In genomic region chr17:51741126-51741525, GRCm38 (mm10) we compare ENCODE assay signal across 17 mouse cellular contexts.
"Had no signal": no experiment of that assay in that cellular context is flagged by ENCODE, and none has a peak within 500 bp of the region (broad histone marks: within the 10 kb centered on the region; RNA-seq: fewer than 3 reads in every experiment).

No protein-coding gene starts in this region.

- H3K4me1 ChIP-seq: lung, embryonic 15.5 days; megakaryocyte, embryonic 14.5 days; neural tube, embryonic 12.5 days; stomach, embryonic 15.5 days had no signal

- H3K4me2 ChIP-seq: lung, embryonic 15.5 days; midbrain, embryonic 11.5 days; midbrain, embryonic 13.5 days; midbrain, embryonic 15.5 days; neural tube, embryonic 12.5 days; stomach, embryonic 15.5 days had no signal

- DNase-seq: lung, adult 2 months; lung, postnatal 14 days; lung, postnatal 36 days; right cerebral cortex, postnatal 14 days; thymus, adult 2 months; thymus, postnatal 25 days; thymus, postnatal 4 days had no signal

- H3K9ac ChIP-seq: lung, embryonic 15.5 days; midbrain, embryonic 13.5 days; midbrain, embryonic 15.5 days; neural tube, embryonic 12.5 days; stomach, embryonic 15.5 days had no signal

- H3K36me3 ChIP-seq: lung, embryonic 15.5 days; midbrain, embryonic 15.5 days; stomach, embryonic 15.5 days had no signal

- ATAC-seq: lung, postnatal 0 days; midbrain, embryonic 13.5 days had no signal

- H3K27me3 ChIP-seq: lung, embryonic 15.5 days; megakaryocyte, embryonic 14.5 days; midbrain, embryonic 13.5 days; midbrain, embryonic 15.5 days; neural tube, embryonic 12.5 days; stomach, embryonic 15.5 days had no signal

- H3K4me3 ChIP-seq: lung, embryonic 15.5 days; megakaryocyte, embryonic 14.5 days; midbrain, embryonic 13.5 days; midbrain, embryonic 15.5 days; neural tube, embryonic 12.5 days; stomach, embryonic 15.5 days had no signal

- H3K9me3 ChIP-seq: lung, embryonic 15.5 days; midbrain, embryonic 13.5 days; midbrain, embryonic 15.5 days; neural tube, embryonic 12.5 days; stomach, embryonic 15.5 days had no signal

- H3K27ac ChIP-seq: lung, embryonic 15.5 days; macrophage; midbrain, embryonic 13.5 days; midbrain, embryonic 15.5 days; neural tube, embryonic 12.5 days; stomach, embryonic 15.5 days; stomach, postnatal 0 days had no signal
